Mouse (Mus musculus): ENCODE measurements around the gene Pck1.
"Not testable (repeated sequence)": the region's sequence is repeated elsewhere in the genome, so short reads cannot be mapped to it uniquely, and the experiment has no call there.

Pck1 gene

DNA sequence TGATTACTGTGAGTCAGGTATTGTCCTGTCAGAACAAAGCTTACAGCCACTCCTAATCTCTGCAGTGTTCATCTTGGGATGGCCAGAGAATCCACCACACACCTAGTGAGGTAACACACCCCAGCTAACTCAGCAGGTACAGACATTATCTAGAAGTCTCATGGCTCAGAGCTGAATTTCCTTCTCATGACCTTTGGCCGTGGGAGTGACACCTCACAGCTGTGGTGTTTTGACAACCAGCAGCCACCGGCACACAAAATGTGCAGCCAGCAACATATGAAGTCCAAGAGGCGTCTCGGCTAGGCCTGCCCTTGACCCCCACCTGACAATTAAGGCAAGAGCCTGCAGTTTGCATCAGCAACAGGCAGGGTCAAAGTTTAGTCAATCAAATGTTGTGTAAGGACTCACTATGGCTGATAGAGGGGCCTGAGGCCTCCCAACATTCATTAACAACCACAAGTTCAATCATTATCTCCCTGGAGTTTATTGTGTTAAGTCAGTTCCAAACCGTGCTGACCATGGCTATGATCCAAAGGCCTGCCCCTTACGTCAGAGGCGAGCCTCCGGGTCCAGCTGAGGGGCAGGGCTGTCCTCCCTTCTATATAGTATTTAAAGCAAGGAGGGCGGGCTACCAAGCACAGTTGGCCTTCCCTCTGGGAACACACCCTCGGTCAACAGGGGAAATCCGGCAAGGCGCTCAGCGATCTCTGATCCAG lies at the start of gene Pck1:
TSS of gene Pck1 (plus strand) at position 613 of the 716 bp plus-strand sequence.
- DNase-seq = no peak

GRCm38 (mm10) chr2:173106409-173106808 lies 46.4 kb upstream of the Pck1 start:
- DNase-seq = no peak

DNA sequence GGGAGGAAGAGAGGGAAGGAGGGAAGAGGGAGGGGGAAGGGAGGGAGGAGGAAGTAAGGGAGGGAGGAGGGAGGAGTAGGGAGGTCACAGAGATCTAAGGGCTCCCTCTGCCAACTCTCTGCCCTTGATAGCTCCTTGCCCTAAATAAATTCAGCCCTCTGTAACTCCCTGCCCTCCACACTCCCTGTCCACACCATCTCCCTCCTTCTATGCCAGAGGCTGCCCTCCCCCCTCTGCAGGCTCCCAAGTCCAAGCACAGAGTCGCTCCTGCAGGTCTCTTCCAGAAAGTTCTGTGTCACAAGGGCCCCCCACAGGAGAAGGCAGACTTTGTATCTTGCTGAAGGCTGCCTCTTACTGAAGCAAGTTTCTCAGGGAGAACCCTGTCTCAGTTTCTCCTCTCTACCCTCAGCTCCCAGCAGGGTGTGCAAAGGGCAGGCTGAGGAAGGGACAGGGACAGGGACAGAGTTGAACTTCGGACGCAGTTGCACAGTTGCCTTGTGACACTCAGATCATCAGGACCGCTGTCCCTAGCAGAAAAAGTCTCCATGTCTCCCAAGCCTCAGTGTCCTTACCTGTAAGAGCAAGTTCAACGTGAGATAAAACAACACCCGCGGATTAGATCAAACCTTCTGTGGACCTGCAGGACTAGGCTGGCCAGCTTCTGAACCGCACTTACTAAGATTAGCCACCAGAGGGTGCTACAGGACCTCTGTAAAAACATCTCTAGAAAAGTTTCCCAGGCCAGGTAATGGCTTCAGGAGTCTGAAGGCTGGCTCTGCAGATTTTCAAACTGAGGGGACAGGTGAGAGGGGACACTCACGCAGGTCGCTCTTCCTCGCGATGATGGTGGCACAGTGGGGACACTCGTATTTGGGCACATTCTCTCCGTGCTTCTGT lies 45.7 kb upstream of the Pck1 start:
- DNase-seq = peak; percentile 62

GRCm38 (mm10) chr2:173108509-173109190 lies 44.2 kb upstream of the Pck1 start:
- no peak for DNase-seq

DNA sequence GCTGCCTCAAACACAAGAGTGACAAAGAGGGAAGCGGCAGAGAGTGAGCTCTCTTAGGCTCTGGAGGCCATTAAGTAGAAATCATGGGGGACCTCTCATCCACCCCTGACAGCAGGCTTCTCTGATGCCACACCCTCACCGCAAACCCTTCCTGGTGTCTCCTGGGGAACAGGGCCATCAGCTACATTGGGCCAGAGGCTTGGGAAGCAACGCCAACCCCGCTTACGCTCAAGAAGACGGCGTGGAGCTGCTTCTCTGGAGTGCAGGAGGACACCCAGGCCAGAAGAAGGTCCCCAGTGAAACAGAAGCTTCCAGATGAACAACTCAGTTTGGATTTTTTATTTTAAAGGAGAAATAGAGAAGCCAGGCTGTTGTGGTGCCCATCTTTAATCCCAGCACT lies 43.3 kb upstream of the Pck1 start:
- no peak for DNase-seq

GRCm38 (mm10) chr2:173110571-173110970 lies 42.3 kb upstream of the Pck1 start:
- DNase-seq = no peak

DNA sequence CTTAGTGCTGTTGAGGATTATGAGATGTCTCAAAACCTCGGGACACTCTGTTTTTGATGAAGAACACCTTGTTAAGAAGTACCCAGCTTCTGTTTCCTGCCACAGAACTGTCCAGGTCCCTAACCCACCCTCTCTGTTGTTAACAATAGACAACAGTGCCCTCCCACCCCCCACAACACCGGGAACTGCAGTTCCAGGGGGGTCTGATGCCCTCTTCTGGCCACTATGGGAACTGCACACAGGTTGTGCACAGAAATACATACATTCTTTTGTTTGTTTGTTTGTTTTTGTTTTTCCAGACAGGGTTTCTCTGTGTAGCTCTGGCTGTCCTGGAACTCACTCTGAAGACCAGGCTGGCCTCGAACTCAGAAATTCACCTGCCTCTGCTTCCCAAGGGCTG lies 39.1 kb upstream of the Pck1 start:
- DNase-seq = not testable (repeated sequence)

GRCm38 (mm10) chr2:173119023-173119944 lies 33.6 kb upstream of the Pck1 start, which contains the start of gene Ctcfl:
Gene Ctcfl (minus strand): TSS chr2:173119525.
- DNase-seq = no peak

DNA sequence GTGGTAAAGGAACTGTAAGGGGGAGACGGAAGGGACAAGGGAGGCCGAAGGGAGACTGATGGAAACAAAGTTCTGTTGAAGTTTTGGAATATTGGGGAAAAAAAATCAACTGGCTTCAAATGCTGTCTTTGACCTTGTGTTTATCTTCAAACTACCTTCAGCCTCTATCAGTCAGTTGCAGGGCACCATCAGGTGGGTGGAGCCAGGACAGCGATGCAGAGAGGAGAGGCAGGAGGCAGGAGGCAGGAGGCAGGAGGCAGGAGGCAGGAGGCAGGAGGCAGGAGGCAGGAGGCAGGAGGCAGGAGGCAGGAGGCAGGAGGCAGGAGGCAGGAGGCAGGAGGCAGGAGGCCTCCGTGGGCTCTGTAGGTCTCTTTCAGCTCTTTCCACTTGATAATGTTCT lies 32.7 kb upstream of the Pck1 start:
- not testable (repeated sequence) for DNase-seq

DNA sequence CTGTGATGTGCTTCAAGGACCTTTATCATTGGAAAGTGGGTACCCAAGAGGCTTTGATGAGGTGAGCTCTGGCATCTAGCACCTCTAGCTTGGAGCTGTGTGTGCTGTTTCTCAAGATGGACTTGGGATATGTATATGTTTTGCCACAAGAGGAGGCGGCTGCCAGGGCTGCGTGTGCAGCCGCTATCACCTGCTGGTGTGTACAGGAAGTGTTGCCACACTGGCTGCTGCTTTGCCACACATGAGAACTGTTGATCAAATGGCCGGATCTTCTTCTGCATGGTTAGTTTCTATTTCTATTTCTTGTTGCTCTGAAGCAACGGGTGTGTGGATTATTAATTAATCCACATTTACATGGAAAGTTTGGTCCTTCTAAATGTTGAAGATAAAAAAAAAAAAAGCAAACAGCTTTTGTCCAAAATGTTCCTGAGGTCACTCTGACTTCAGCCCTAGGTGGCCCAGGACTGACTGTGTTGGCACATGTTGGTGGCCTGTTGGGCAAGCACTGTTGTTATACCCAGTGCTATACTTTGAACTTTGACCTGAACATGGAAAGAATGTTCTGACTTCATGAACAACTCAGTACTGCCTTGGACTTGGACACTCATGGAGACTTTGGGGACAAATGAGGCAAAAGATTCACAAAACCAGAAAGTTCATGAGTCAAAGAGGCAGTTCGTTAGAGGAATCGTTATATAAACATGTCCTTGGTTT lies 28.7 kb upstream of the Pck1 start:
- DNase-seq = no peak

- no peak for DNase-seq
Observed at GRCm38 (mm10) chr2:173126386-173126785, 26.5 kb upstream of the Pck1 start.

GRCm38 (mm10) chr2:173129111-173129510 lies 23.7 kb upstream of the Pck1 start:
- no peak for DNase-seq

- DNase-seq = no peak
Observed at GRCm38 (mm10) chr2:173132262-173132661, 20.6 kb upstream of the Pck1 start.

DNA sequence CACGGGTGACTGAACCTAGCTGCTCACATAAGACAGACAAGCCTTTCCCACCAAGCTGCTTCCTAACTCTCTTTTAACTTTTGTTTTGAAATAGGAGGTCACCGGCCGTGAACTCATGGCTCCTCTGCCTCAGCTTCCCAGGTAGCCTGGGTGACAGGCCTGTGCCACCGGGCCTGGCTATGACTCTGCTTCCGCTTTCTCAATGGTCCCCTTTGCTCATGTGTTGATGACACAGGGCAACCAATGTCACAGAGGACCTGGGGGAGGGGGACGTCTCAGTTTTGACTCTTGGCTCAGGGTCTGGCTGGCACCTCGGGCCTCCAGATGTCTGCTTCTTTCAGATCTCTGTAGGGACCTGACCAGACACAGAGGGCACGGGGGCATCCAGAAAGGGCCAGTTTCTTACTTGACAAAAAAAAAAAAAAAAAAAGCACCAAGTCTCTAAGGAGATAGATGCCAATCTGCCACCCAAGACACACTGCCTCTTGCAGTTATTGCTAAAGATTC lies 20.0 kb upstream of the Pck1 start:
- no peak for DNase-seq

DNA sequence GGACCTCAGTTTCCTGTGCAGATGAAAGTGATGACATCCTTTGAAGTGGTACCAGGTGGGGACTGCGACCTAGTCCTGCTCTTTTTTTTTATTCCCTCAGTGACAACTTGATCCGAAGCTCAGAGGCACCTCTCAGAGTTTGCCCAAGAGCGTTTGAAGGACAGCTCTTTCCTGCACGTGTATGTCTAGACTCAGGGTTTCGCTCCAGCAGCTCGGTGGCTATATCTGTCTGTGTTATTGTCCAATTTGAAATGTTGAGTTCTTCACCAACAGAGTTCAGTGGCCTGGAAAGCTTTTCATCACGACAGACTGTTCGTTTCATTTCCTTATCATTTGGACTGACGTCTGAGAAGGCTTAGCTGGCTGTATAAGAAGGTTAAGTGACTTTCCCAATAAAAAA lies 18.2 kb upstream of the Pck1 start:
- no peak for DNase-seq

DNA sequence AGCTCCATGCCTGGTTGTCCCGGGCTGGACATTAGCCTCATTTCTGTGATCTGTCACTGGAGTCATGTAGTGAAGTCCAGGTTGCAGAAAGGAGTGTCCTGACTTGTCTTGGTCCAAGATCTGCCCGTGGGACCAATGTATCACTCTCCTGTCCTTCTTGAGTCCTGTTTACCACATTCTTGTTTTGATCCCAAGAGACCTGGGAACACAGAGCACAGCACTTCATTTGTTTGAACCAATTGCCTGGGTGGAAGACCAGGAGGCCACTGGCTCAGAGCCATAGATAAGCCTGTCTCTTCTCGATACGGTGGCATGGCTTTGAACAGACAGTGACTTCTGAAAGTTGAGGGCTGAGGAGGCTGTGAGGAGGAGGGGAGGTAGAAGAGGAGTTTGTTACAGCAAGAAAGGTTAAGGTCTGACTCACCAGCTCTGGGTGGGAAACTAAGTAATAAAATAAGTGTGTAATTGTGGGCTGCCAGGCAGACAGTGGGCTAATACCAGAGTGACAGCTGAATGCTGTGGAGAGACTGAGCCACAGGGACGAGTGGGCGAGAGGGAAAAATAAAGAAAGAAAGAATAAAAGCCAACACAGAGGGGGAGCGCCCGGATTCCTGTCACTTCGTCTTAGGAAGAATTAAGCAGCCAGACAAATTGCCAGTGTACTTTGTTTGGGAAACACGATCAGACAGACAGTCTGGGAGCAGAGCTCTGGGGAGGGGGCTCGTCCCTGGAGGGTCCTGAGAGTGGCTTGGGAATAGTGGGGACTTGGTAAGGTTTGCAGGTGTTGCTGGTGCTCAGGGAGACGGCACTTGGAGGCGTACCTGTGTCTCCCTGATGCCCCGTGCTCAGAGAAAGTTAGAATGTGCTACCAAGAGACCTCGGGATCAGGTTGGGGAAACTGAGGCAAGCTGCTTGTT lies 14.3 kb upstream of the Pck1 start:
- no peak for DNase-seq

DNA sequence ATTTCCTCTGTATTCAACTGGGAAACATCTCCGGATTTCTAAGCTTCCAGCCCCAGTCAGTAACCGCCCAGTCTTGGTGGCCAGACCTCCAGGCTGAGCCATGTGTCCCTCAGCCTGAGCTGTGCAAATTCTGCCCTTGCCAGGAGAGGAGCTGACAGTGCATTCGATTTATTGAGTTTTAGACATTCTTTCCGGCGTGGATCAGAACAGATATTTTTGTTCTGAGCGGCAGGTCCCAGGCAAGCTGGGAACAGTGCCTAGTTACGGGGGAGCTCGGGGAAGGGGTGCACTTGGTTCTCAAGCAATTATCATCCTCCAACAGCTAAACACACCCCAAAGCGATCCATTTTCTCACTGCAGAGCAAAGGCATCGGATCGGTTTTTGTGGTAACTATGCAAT lies 9.2 kb upstream of the Pck1 start:
- peak; percentile 26 for DNase-seq

GRCm38 (mm10) chr2:173145808-173146207 lies 7.0 kb upstream of the Pck1 start:
- DNase-seq = no peak

GRCm38 (mm10) chr2:173146728-173147127 lies 6.1 kb upstream of the Pck1 start:
- no peak for DNase-seq

GRCm38 (mm10) chr2:173148001-173148400 lies 4.8 kb upstream of the Pck1 start:
- DNase-seq = no peak

Data from right cerebral cortex, postnatal 25 days (tissue).